Mouse (Mus musculus): ENCODE data around the gene Tek. TPM values are rescaled to one million over a fixed set of nuclear protein-coding genes. Genes with fewer than 3 reads are reported as not detected.

The Tek gene
- polyA plus RNA-seq, 1 experiment from 2014 or later, result 40.5 TPM

- no peak for TF ChIP-seq CTCF (IDR thresholded peaks at IDR 0.05; ENCODE audit: low read depth)
- H3K9ac ChIP-seq, result no peak overlapping the region
- no peaks in the 10 kb centered on the region for H3K27me3 ChIP-seq (ENCODE audit: insufficient read depth, low read length)
- no peak overlapping the region for H3K4me2 ChIP-seq
- 22% methylated on average over 7 of the region's 7 CpGs for WGBS
- H3K27ac ChIP-seq (ENCODE audit: low read depth), result peak overlapping the region; percentile 3; the same call in 1 of the 2 replicates
- H3K36me3 ChIP-seq (ENCODE audit: insufficient read depth), result no peaks in the 10 kb centered on the region
- ATAC-seq (ENCODE audit: insufficient read depth) (peak; percentile 85), DNase-seq (peak; percentile 73)
- peaks cover 17% of the 10 kb centered on the region for H3K4me1 ChIP-seq (ENCODE audit: insufficient read depth)
- H3K4me3 ChIP-seq (ENCODE audit: low read depth, low read length), result no peak overlapping the region
- H3K9me3 ChIP-seq (ENCODE audit: low read depth, low read length), result no peaks in the 10 kb centered on the region
Observed at GRCm38 (mm10) chr4:94746387-94746811, 7.3 kb downstream of the Tek start.

GRCm38 (mm10) chr4:94747338-94747737, 8.2 kb downstream of the Tek start:
- WGBS, result 76% methylated on average over 3 of the region's 3 CpGs
- H3K27me3 ChIP-seq (ENCODE audit: insufficient read depth, low read length), result no peaks in the 10 kb centered on the region
- H3K4me3 ChIP-seq (ENCODE audit: low read depth, low read length), result no peak overlapping the region
- H3K36me3 ChIP-seq (ENCODE audit: insufficient read depth), result no peaks in the 10 kb centered on the region
- H3K9me3 ChIP-seq (ENCODE audit: low read depth, low read length), result no peaks in the 10 kb centered on the region
- TF ChIP-seq CTCF (IDR thresholded peaks at IDR 0.05; ENCODE audit: low read depth), result no peak
- ATAC-seq (ENCODE audit: insufficient read depth) (no peak), DNase-seq (no peak)
- H3K9ac ChIP-seq, result no peak overlapping the region
- H3K4me2 ChIP-seq, result no peak overlapping the region
- H3K4me1 ChIP-seq (ENCODE audit: insufficient read depth), result peaks cover 17% of the 10 kb centered on the region
- H3K27ac ChIP-seq (ENCODE audit: low read depth), result 0 out of 2 replicates have a peak overlapping the region, but pooled peaks have one; percentile 9

GRCm38 (mm10) chr4:94752512-94752911, 13.4 kb downstream of the Tek start:
- 12% methylated on average over 9 of the region's 9 CpGs for WGBS
- no peak overlapping the region for H3K9ac ChIP-seq
- ATAC-seq (ENCODE audit: insufficient read depth), result peak; percentile 99
- peaks cover under 1% of the 10 kb centered on the region; the same call in 1 of the 2 replicates for H3K4me1 ChIP-seq (ENCODE audit: insufficient read depth)
- peak overlapping the region; percentile 54; the same call in 1 of the 2 replicates for H3K27ac ChIP-seq (ENCODE audit: low read depth)
- H3K36me3 ChIP-seq (ENCODE audit: insufficient read depth), result no peaks in the 10 kb centered on the region
- H3K4me2 ChIP-seq, result peak overlapping the region; percentile 29
- DNase-seq, result peak; percentile 91
- TF ChIP-seq CTCF (IDR thresholded peaks at IDR 0.05; ENCODE audit: low read depth), result no peak
- no peaks in the 10 kb centered on the region for H3K27me3 ChIP-seq (ENCODE audit: insufficient read depth, low read length)
- H3K9me3 ChIP-seq (ENCODE audit: low read depth, low read length), result no peaks in the 10 kb centered on the region
- H3K4me3 ChIP-seq (ENCODE audit: low read depth, low read length), result no peak overlapping the region

GRCm38 (mm10) chr4:94765217-94765616, 26.1 kb downstream of the Tek start:
- no peak for DNase-seq
- Histone ChIP-seq H3K27ac (ENCODE audit: low read depth) (no peak overlapping the region), H3K4me3 (ENCODE audit: low read depth, low read length) (no peak overlapping the region), H3K4me1 (ENCODE audit: insufficient read depth) (no peaks in the 10 kb centered on the region), H3K27me3 (ENCODE audit: insufficient read depth, low read length) (no peaks in the 10 kb centered on the region), H3K4me2 (no peak overlapping the region), H3K9me3 (ENCODE audit: low read depth, low read length) (no peaks in the 10 kb centered on the region), H3K36me3 (ENCODE audit: insufficient read depth) (no peaks in the 10 kb centered on the region), H3K9ac (no peak overlapping the region)
- no peak for ATAC-seq (ENCODE audit: insufficient read depth)
- no peak for TF ChIP-seq CTCF (IDR thresholded peaks at IDR 0.05; ENCODE audit: low read depth)

- Histone ChIP-seq H3K4me1 (ENCODE audit: insufficient read depth) (no peaks in the 10 kb centered on the region), H3K9me3 (ENCODE audit: low read depth, low read length) (no peaks in the 10 kb centered on the region), H3K9ac (no peak overlapping the region), H3K4me2 (no peak overlapping the region), H3K27me3 (ENCODE audit: insufficient read depth, low read length) (no peaks in the 10 kb centered on the region), H3K36me3 (ENCODE audit: insufficient read depth) (no peaks in the 10 kb centered on the region), H3K4me3 (ENCODE audit: low read depth, low read length) (no peak overlapping the region), H3K27ac (ENCODE audit: low read depth) (no peak overlapping the region)
- 55% methylated on average over 7 of the region's 7 CpGs for WGBS
- TF ChIP-seq CTCF (IDR thresholded peaks at IDR 0.05; ENCODE audit: low read depth), result no peak
- DNase-seq (no peak), ATAC-seq (ENCODE audit: insufficient read depth) (no peak)
Observed at GRCm38 (mm10) chr4:94766176-94766575, 27.1 kb downstream of the Tek start.

- Histone ChIP-seq H3K4me1 (ENCODE audit: insufficient read depth) (no peaks in the 10 kb centered on the region), H3K4me2 (no peak overlapping the region), H3K9ac (no peak overlapping the region), H3K36me3 (ENCODE audit: insufficient read depth) (no peaks in the 10 kb centered on the region), H3K9me3 (ENCODE audit: low read depth, low read length) (no peaks in the 10 kb centered on the region), H3K4me3 (ENCODE audit: low read depth, low read length) (no peak overlapping the region), H3K27ac (ENCODE audit: low read depth) (no peak overlapping the region), H3K27me3 (ENCODE audit: insufficient read depth, low read length) (no peaks in the 10 kb centered on the region)
- WGBS, result 59% methylated on average over 3 of the region's 3 CpGs
- no peak for TF ChIP-seq CTCF (IDR thresholded peaks at IDR 0.05; ENCODE audit: low read depth)
- ATAC-seq (ENCODE audit: insufficient read depth) (no peak), DNase-seq (no peak)
Observed at GRCm38 (mm10) chr4:94768624-94769023, 29.5 kb downstream of the Tek start.

- DNase-seq (no peak), ATAC-seq (ENCODE audit: insufficient read depth) (no peak)
- H3K27ac ChIP-seq (ENCODE audit: low read depth), result no peak overlapping the region
- H3K9me3 ChIP-seq (ENCODE audit: low read depth, low read length), result no peaks in the 10 kb centered on the region
- H3K4me1 ChIP-seq (ENCODE audit: insufficient read depth), result no peaks in the 10 kb centered on the region
- H3K9ac ChIP-seq, result no peak overlapping the region
- H3K4me3 ChIP-seq (ENCODE audit: low read depth, low read length), result no peak overlapping the region
- H3K36me3 ChIP-seq (ENCODE audit: insufficient read depth), result no peaks in the 10 kb centered on the region
- WGBS, result 89% methylated on average over 5 of the region's 5 CpGs
- no peak for TF ChIP-seq CTCF (IDR thresholded peaks at IDR 0.05; ENCODE audit: low read depth)
- no peaks in the 10 kb centered on the region for H3K27me3 ChIP-seq (ENCODE audit: insufficient read depth, low read length)
- H3K4me2 ChIP-seq, result no peak overlapping the region
Observed at GRCm38 (mm10) chr4:94781043-94781442, 42.0 kb downstream of the Tek start.

- WGBS, result 87% methylated on average over 2 of the region's 2 CpGs
- Histone ChIP-seq H3K4me3 (ENCODE audit: low read depth, low read length) (no peak overlapping the region), H3K27ac (ENCODE audit: low read depth) (no peak overlapping the region), H3K36me3 (ENCODE audit: insufficient read depth) (no peaks in the 10 kb centered on the region), H3K4me1 (ENCODE audit: insufficient read depth) (no peaks in the 10 kb centered on the region), H3K4me2 (no peak overlapping the region), H3K9me3 (ENCODE audit: low read depth, low read length) (no peaks in the 10 kb centered on the region), H3K27me3 (ENCODE audit: insufficient read depth, low read length) (no peaks in the 10 kb centered on the region), H3K9ac (no peak overlapping the region)
- no peak for ATAC-seq (ENCODE audit: insufficient read depth)
- TF ChIP-seq CTCF (IDR thresholded peaks at IDR 0.05; ENCODE audit: low read depth), result no peak
- DNase-seq, result no peak
Observed at GRCm38 (mm10) chr4:94785921-94786320, 46.8 kb downstream of the Tek start.
